Mouse (Mus musculus) E14TG2a.4 (cell line): Measurements from ENCODE around the gene Foxl2.

ENCODE experiments used
- H3K27me3 ChIP-seq: 2 replicates; pipeline ENCODE4 v1.6.1; 2014; ENCODE audit warnings: low read length, control low read depth; ENCODE audit not compliant: insufficient read depth
- H3K36me3 ChIP-seq: 2 replicates; pipeline ENCODE4 v1.6.1; 2014; ENCODE audit warnings: low read length, control low read depth; ENCODE audit not compliant: insufficient read depth
- H3K4me1 ChIP-seq: replicated peaks from 2 replicates; pipeline ENCODE4 v1.6.1; 2014; ENCODE audit warnings: low read depth, low read length, control low read depth
- H3K4me3 ChIP-seq: replicated peaks from 2 replicates; pipeline ENCODE4 v1.5.1; 2014; ENCODE audit warnings: mild to moderate bottlenecking, low read length
- H3K9me3 ChIP-seq: 2 replicates; pipeline ENCODE4 v1.6.1; 2014; ENCODE audit warnings: low read length, control low read depth
- CTCF ChIP-seq: conservative IDR thresholded peaks from 2 replicates; pipeline ENCODE4 v1.5.1; 2014; ENCODE audit warnings: low read length
- NANOG ChIP-seq: IDR thresholded peaks from 2 replicates; pipeline ENCODE4 v1.6.1; 2014; ENCODE audit warnings: borderline replicate concordance, low read length, mixed read lengths
- POU5F1 ChIP-seq: IDR thresholded peaks from 2 replicates; pipeline ENCODE4 v1.6.1; 2014; ENCODE audit warnings: low read length, borderline replicate concordance

The Foxl2 gene

GRCm38 (mm10) chr9:98974898-98975297, 19.8 kb downstream of the Foxl2 start:
- H3K36me3 ChIP-seq, result no peaks in the 10 kb centered on the region
- H3K4me3 ChIP-seq, result no peak overlapping the region
- H3K27me3 ChIP-seq, result peaks cover 47% of the 10 kb centered on the region
- peaks cover 40% of the 10 kb centered on the region for H3K4me1 ChIP-seq
- no peak for TF ChIP-seq POU5F1
- TF ChIP-seq CTCF, result no peak
- no peak for TF ChIP-seq NANOG
- peaks cover 8% of the 10 kb centered on the region for H3K9me3 ChIP-seq

GRCm38 (mm10) chr9:98976081-98976480, 21.0 kb downstream of the Foxl2 start:
- Histone ChIP-seq H3K4me3 (no peak overlapping the region), H3K36me3 (no peaks in the 10 kb centered on the region), H3K9me3 (no peaks in the 10 kb centered on the region), H3K27me3 (peaks cover 36% of the 10 kb centered on the region), H3K4me1 (peaks cover 42% of the 10 kb centered on the region)
- TF ChIP-seq CTCF (no peak), NANOG (no peak), POU5F1 (no peak)

GRCm38 (mm10) chr9:98976520-98976919, 21.4 kb downstream of the Foxl2 start:
- peaks cover 33% of the 10 kb centered on the region for H3K27me3 ChIP-seq
- H3K9me3 ChIP-seq, result no peaks in the 10 kb centered on the region
- H3K4me3 ChIP-seq, result no peak overlapping the region
- H3K36me3 ChIP-seq, result no peaks in the 10 kb centered on the region
- no peak for TF ChIP-seq POU5F1
- peak; percentile 65 for TF ChIP-seq CTCF
- H3K4me1 ChIP-seq, result peaks cover 42% of the 10 kb centered on the region

- Histone ChIP-seq H3K27me3 (peaks cover 26% of the 10 kb centered on the region), H3K9me3 (no peaks in the 10 kb centered on the region), H3K4me3 (peak overlapping the region; percentile 21), H3K4me1 (peaks cover 30% of the 10 kb centered on the region), H3K36me3 (no peaks in the 10 kb centered on the region)
- TF ChIP-seq CTCF (peak; percentile 83), NANOG (no peak)
Observed at GRCm38 (mm10) chr9:98979431-98980416, 24.6 kb downstream of the Foxl2 start.

- H3K36me3 ChIP-seq, result no peaks in the 10 kb centered on the region
- H3K4me1 ChIP-seq, result peaks cover 18% of the 10 kb centered on the region
- no peaks in the 10 kb centered on the region for H3K9me3 ChIP-seq
- TF ChIP-seq CTCF, result no peak
- TF ChIP-seq POU5F1, result no peak
- TF ChIP-seq NANOG, result peak; percentile 52; the same call in 1 of the 2 replicates
- peaks cover 15% of the 10 kb centered on the region for H3K27me3 ChIP-seq
- H3K4me3 ChIP-seq, result peak within 1 kb of the TSS; percentile 96
Observed at GRCm38 (mm10) chr9:98985800-98986475, 30.9 kb downstream of the Foxl2 start, which contains the start of gene Faim. TSS of gene Faim (plus strand) at chr9:98986373.

- H3K4me3 ChIP-seq, result peak overlapping the region; percentile 96
- no peaks in the 10 kb centered on the region for H3K9me3 ChIP-seq
- peaks cover 15% of the 10 kb centered on the region for H3K27me3 ChIP-seq
- H3K36me3 ChIP-seq, result no peaks in the 10 kb centered on the region
- peaks cover 18% of the 10 kb centered on the region for H3K4me1 ChIP-seq
- TF ChIP-seq NANOG (no peak), CTCF (no peak), POU5F1 (no peak)
Observed at GRCm38 (mm10) chr9:98986476-98987096, 31.5 kb downstream of the Foxl2 start.

GRCm38 (mm10) chr9:98987131-98987530, 32.0 kb downstream of the Foxl2 start:
- H3K36me3 ChIP-seq, result 0 out of 2 replicates have a peak, but pooled peaks cover 2% of the 10 kb centered on the region
- H3K9me3 ChIP-seq, result no peaks in the 10 kb centered on the region
- H3K4me3 ChIP-seq, result peak overlapping the region; percentile 96
- peaks cover 15% of the 10 kb centered on the region for H3K27me3 ChIP-seq
- no peak for TF ChIP-seq NANOG
- TF ChIP-seq CTCF, result no peak
- TF ChIP-seq POU5F1, result no peak
- H3K4me1 ChIP-seq, result peaks cover 18% of the 10 kb centered on the region

GRCm38 (mm10) chr9:98994103-98994502, 39.0 kb downstream of the Foxl2 start:
- Histone ChIP-seq H3K27me3 (no peaks in the 10 kb centered on the region), H3K9me3 (no peaks in the 10 kb centered on the region)
- TF ChIP-seq CTCF (no peak), POU5F1 (no peak), NANOG (no peak)

More at GRCm38 (mm10) chr9:98994103-98994502, 39.0 kb downstream of the Foxl2 start:
- peaks cover 7% of the 10 kb centered on the region for H3K4me1 ChIP-seq
- no peak overlapping the region for H3K4me3 ChIP-seq
- H3K36me3 ChIP-seq, result peaks cover 45% of the 10 kb centered on the region
